Mouse (Mus musculus): ENCODE measurements at regions not wholly inside any gene's neighbourhood (a gene's known extent, or its start where the extent isn't known, plus 50 kb on each side); places are given as distances from the start of the nearest gene placed in this dataset.

DNA sequence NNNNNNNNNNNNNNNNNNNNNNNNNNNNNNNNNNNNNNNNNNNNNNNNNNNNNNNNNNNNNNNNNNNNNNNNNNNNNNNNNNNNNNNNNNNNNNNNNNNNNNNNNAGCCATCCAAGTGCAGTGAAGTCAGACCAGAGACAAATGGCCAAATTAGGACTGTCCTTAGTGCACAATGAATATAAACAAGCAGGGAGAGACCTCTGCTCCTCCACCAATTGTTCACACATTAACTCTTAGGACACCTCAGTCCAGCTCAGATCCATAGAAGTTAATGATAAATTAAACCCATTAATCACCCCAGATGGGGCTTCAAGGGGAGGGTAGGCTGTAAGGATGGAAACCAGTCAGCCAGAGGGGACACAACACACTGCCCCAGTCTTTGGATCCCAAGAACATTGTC is 223.2 kb upstream of the Eef2kmt start:
- no peak for TF ChIP-seq GATA4 (IDR thresholded peaks at IDR 0.05; ENCODE audit: insufficient replicate concordance, low read length)

- TF ChIP-seq GATA4 (IDR thresholded peaks at IDR 0.05; ENCODE audit: insufficient replicate concordance, low read length), result no peak
Measured at GRCm38 (mm10) chr16:5471321-5471720, 215.5 kb upstream of the Eef2kmt start.

- TF ChIP-seq GATA4 (IDR thresholded peaks at IDR 0.05; ENCODE audit: insufficient replicate concordance, low read length), result no peak
Measured at GRCm38 (mm10) chr16:5467587-5467986, 211.8 kb upstream of the Eef2kmt start.

- no peak; the same call in 1 of the 2 replicates for TF ChIP-seq GATA4 (IDR thresholded peaks at IDR 0.05; ENCODE audit: insufficient replicate concordance, low read length)
Measured at GRCm38 (mm10) chr16:5466760-5467159, 211.0 kb upstream of the Eef2kmt start.

- TF ChIP-seq GATA4 (IDR thresholded peaks at IDR 0.05; ENCODE audit: insufficient replicate concordance, low read length), result no peak
Measured at GRCm38 (mm10) chr16:5455352-5455965, 199.7 kb upstream of the Eef2kmt start.

DNA sequence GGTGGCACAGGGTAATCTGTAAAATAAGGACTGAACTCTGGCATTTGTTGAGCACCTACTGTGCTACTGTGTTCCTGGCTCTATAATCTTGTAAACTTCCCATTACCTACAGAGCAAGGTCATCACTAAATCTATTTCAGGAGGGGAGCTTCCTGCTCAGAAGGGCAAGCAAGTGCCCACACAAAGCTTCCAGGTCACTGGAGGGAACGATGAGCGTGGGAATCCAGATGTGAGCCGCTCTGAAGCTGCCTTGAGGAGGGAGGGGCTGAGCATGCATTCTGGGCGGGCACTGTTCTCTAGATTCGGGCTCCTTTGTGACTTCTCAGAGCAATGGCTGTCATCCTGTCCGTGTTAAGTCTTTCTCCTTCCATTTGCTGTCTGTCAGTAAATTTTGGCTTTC is 198.5 kb upstream of the Eef2kmt start:
- no peak for TF ChIP-seq GATA4 (IDR thresholded peaks at IDR 0.05; ENCODE audit: insufficient replicate concordance, low read length)

DNA sequence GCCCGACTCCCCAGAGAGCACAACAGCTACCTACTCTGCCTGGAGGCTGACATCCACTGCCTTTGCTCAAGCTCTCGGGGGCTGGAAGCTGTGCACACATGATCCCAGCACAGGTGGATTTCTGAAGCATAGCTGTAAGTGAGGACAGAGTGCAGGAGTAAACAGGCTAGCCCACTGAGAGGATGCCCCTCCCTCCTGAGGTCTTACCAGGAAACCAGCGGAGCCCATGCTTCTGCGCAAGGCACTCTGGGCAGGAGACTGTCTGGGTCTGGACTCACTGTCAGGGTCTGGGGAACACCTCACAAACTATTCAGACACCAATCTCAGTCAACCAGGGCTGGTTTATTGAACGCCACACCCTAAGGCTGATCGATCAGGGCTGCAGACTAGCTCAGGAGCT is 197.2 kb upstream of the Eef2kmt start:
- TF ChIP-seq GATA4 (IDR thresholded peaks at IDR 0.05; ENCODE audit: insufficient replicate concordance, low read length), result no peak

- no peak for TF ChIP-seq GATA4 (IDR thresholded peaks at IDR 0.05; ENCODE audit: insufficient replicate concordance, low read length)
Measured at GRCm38 (mm10) chr16:5445776-5446175, 190.0 kb upstream of the Eef2kmt start.

DNA sequence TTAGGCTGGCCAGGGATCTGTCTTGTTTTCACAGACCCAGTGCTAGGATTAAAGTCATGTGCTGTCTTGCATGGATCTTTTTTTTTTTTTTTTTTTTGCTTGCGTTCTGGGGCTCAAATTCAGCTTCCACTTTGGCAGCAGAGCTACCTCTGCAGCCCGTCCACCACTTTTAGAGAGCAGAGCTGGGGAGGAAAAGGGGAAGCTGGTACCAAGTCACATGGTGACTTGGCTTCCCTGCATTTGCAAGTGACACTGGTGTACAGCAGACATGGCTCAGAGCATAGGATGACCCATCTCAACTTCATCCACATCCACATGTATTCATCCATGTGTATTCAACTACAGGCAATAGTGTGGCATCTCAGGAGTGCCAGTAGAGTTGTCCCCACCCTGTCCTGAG is 189.0 kb upstream of the Eef2kmt start:
- no peak for TF ChIP-seq GATA4 (IDR thresholded peaks at IDR 0.05; ENCODE audit: insufficient replicate concordance, low read length)

- TF ChIP-seq GATA4 (IDR thresholded peaks at IDR 0.05; ENCODE audit: insufficient replicate concordance, low read length), result no peak
Measured at GRCm38 (mm10) chr16:5439717-5440116, 183.9 kb upstream of the Eef2kmt start.

- TF ChIP-seq GATA4 (IDR thresholded peaks at IDR 0.05; ENCODE audit: insufficient replicate concordance, low read length), result no peak
Measured at GRCm38 (mm10) chr16:5438405-5438804, 182.6 kb upstream of the Eef2kmt start.

GRCm38 (mm10) chr16:5431689-5432088 is 175.9 kb upstream of the Eef2kmt start:
- no peak for TF ChIP-seq GATA4 (IDR thresholded peaks at IDR 0.05; ENCODE audit: insufficient replicate concordance, low read length)

- TF ChIP-seq GATA4 (IDR thresholded peaks at IDR 0.05; ENCODE audit: insufficient replicate concordance, low read length), result no peak
Measured at GRCm38 (mm10) chr16:5431111-5431510, 175.3 kb upstream of the Eef2kmt start.

DNA sequence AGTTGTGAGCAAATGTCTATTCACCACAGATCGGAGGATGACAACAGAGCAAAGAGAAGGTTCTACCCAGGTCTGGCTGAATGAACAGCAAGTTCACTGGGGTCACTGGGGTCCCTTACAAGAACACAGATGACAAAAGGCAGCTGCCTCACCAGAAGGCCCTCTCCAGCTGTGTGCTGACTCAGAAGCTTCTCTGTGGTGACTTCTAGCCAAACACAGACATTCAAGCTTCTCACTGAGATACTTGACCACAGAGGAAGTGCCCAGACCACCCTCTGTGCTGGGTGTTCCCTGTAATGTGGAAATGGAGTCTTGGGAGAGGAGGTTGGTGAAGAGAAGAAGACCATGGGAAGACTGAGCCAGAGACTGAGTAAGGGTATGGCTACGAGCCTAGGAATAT is 173.7 kb upstream of the Eef2kmt start:
- no peak for TF ChIP-seq GATA4 (IDR thresholded peaks at IDR 0.05; ENCODE audit: insufficient replicate concordance, low read length)

DNA sequence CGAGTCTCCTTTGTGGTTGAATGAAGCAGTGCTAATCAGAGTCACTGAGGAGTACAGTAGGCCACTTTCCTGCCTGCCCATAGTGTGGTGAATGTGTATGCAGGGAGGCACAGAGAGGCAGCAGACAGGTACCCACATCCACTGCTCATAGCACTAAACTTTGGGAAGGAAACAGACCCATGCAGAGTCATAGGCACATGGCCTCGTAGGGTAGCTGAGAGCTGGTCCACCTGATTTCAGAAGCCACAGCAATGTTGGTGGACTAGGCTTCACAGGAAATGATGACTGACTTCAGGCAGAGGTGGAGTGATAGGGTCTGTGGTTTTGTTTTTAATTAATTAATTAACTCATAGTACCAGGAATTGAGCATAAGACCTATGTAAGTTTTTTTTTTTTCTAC is 170.1 kb upstream of the Eef2kmt start:
- no peak for TF ChIP-seq GATA4 (IDR thresholded peaks at IDR 0.05; ENCODE audit: insufficient replicate concordance, low read length)

DNA sequence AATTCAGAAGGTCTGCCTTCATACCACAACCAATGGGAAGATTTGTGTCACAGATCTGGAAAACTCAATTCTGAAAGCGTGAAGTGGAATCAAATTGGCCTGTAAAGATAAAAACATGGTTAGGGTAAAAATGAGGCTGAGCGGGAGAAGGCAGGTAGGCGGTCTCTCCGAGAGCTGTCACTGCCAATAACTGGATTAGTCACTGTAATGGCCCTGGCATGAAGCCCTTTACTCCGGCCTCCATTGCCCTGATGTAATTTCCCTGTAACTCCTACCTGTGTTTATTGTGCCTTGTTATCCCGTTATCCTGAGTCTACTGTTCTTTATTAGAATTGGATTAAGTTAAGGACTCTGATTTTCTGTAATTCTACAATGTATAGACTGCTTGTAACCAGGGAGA is 166.3 kb upstream of the Eef2kmt start:
- TF ChIP-seq GATA4 (IDR thresholded peaks at IDR 0.05; ENCODE audit: insufficient replicate concordance, low read length), result no peak

DNA sequence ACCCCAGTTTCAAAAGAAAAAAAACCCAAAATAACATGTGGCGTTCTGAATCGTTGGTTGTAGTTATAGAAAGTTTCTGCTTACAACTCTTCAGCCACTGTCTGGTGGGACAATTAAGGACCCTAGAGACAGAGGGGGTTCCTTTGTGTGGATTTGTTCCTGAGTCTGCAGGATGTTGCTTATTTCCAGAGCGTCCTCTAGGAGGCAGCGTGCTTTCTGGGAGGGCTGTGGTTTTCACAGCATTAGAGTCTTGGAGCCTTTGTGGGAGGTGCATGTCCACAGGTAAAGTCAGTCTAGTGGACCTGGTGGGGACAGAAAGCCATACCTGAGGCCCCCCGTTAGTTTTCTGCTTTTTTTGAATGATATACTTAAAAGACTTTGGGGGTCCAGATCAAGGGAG is 165.8 kb upstream of the Eef2kmt start:
- TF ChIP-seq GATA4 (IDR thresholded peaks at IDR 0.05; ENCODE audit: insufficient replicate concordance, low read length), result no peak
